Mouse (Mus musculus) urinary bladder, postnatal 36 days (tissue): Measurements from ENCODE around the gene Dimt1.
"Not testable (repeated sequence)": the region's sequence is repeated elsewhere in the genome, so short reads cannot be mapped to it uniquely, and the experiment has no call there.

ENCODE experiments used
- DNase-seq, 2 experiments: peaks; one replicate each; pipeline ENCODE4 v3.0.0; 2022; ENCODE audit warnings: low spot score in 2 of 2, mixed read lengths in 1 of 2

Dimt1 gene

GRCm38 (mm10) chr13:106946594-106947540 is at the start of gene Dimt1:
TSS of gene Dimt1 (plus strand) at chr13:106947127.
- peak; percentile 91 to 95 for DNase-seq

GRCm38 (mm10) chr13:106904637-106905036 is 42.3 kb upstream of the Dimt1 start:
- DNase-seq = no peak

GRCm38 (mm10) chr13:106905154-106905553 is 41.8 kb upstream of the Dimt1 start:
- DNase-seq = not testable (repeated sequence)

- DNase-seq = no peak
Observed at GRCm38 (mm10) chr13:106907273-106907672, 39.7 kb upstream of the Dimt1 start.

- no peak for DNase-seq
Observed at GRCm38 (mm10) chr13:106910096-106910495, 36.8 kb upstream of the Dimt1 start.

GRCm38 (mm10) chr13:106913125-106913736 is 33.7 kb upstream of the Dimt1 start:
- DNase-seq = no peak

- DNase-seq = no peak
Observed at GRCm38 (mm10) chr13:106918322-106919050, 28.4 kb upstream of the Dimt1 start.

- DNase-seq = not testable (repeated sequence)
Observed at GRCm38 (mm10) chr13:106925921-106926320, 21.0 kb upstream of the Dimt1 start.

- DNase-seq = no peak
Observed at GRCm38 (mm10) chr13:106928296-106928695, 18.6 kb upstream of the Dimt1 start.

GRCm38 (mm10) chr13:106929201-106929600 is 17.7 kb upstream of the Dimt1 start:
- no peak for DNase-seq

GRCm38 (mm10) chr13:106935871-106936255 is 11.1 kb upstream of the Dimt1 start:
- DNase-seq = no peak

GRCm38 (mm10) chr13:106936256-106937137 is 10.4 kb upstream of the Dimt1 start, which contains the start of gene Ipo11:
TSS of gene Ipo11 (minus strand) at chr13:106936958.
- DNase-seq = peak; percentile 78 to 86

GRCm38 (mm10) chr13:106937138-106937472 is 9.8 kb upstream of the Dimt1 start:
- no peak for DNase-seq

GRCm38 (mm10) chr13:106941211-106941976 is 5.5 kb upstream of the Dimt1 start:
- DNase-seq = no peak

- DNase-seq = no peak
Observed at GRCm38 (mm10) chr13:106942721-106943120, 4.2 kb upstream of the Dimt1 start.

- DNase-seq = no peak
Observed at GRCm38 (mm10) chr13:106945518-106945917, 1.4 kb upstream of the Dimt1 start.

- no peak for DNase-seq
Observed at GRCm38 (mm10) chr13:106947583-106947982, 656 bp downstream of the Dimt1 start.

- no peak for DNase-seq
Observed at GRCm38 (mm10) chr13:106954880-106955279, 8.0 kb downstream of the Dimt1 start.

GRCm38 (mm10) chr13:106957554-106957953 is 10.6 kb downstream of the Dimt1 start:
- no peak for DNase-seq

- DNase-seq = no peak
Observed at GRCm38 (mm10) chr13:106958286-106958685, 11.4 kb downstream of the Dimt1 start.
